Mouse (Mus musculus) C2C12 (cell line): ENCODE measurements at regions not wholly inside any gene's neighbourhood (a gene's known extent, or its start where the extent isn't known, plus 50 kb on each side); places are given as distances from the start of the nearest gene placed in this dataset.

ENCODE experiments used
- H3K27me3 ChIP-seq: one replicate; pipeline ENCODE4 v1.6.1; 2011; ENCODE audit not compliant: control insufficient read depth, insufficient read depth, insufficient read length
- H3K36me3 ChIP-seq: one replicate; pipeline ENCODE4 v1.6.1; 2011; ENCODE audit not compliant: control insufficient read depth, insufficient read depth
- H3K4me3 ChIP-seq: one replicate; pipeline ENCODE4 v1.5.1; 2011; ENCODE audit warnings: mild to moderate bottlenecking, control low read depth; ENCODE audit not compliant: poor library complexity, insufficient read depth, severe bottlenecking
- H3K79me2 ChIP-seq: one replicate; pipeline ENCODE4 v1.6.1; 2011; ENCODE audit not compliant: control insufficient read depth, insufficient read depth
- H3K79me3 ChIP-seq: one replicate; pipeline ENCODE4 v1.6.1; 2011; ENCODE audit warnings: low read depth, control low read depth
- H3ac ChIP-seq: one replicate; pipeline ENCODE3; 2011; ENCODE audit warnings: low read depth; ENCODE audit not compliant: control insufficient read depth, insufficient read length
- CEBPB ChIP-seq: IDR thresholded peaks from one replicate; pipeline ENCODE4 v1.6.1; 2011; ENCODE audit warnings: low read depth, mild to moderate bottlenecking, control low read depth, moderate library complexity
- CTCF ChIP-seq: IDR thresholded peaks from one replicate; pipeline ENCODE4 v1.5.1; 2011; ENCODE audit not compliant: control insufficient read depth, insufficient read depth, insufficient read length
- FOSL1 ChIP-seq: IDR thresholded peaks from one replicate; pipeline ENCODE4 v1.8.0; 2011; ENCODE audit warnings: mild to moderate bottlenecking, low read length; ENCODE audit not compliant: poor library complexity, insufficient read depth, severe bottlenecking
- MAX ChIP-seq: IDR thresholded peaks from one replicate; pipeline ENCODE4 v1.6.1; 2011; ENCODE audit warnings: mild to moderate bottlenecking, control low read depth
- MYOD1 ChIP-seq: IDR thresholded peaks from one replicate; pipeline ENCODE4 v1.6.1; 2011; ENCODE audit warnings: low read depth; ENCODE audit not compliant: control insufficient read depth, insufficient read length
- MYOG ChIP-seq: IDR thresholded peaks from one replicate; pipeline ENCODE4 v1.6.1; 2011; ENCODE audit not compliant: control insufficient read depth, insufficient read length; ENCODE audit errors: extremely low read depth
- USF1 ChIP-seq: IDR thresholded peaks from one replicate; pipeline ENCODE4 v1.6.1; 2011; ENCODE audit warnings: low read depth, mild to moderate bottlenecking, control low read depth, moderate library complexity

DNA sequence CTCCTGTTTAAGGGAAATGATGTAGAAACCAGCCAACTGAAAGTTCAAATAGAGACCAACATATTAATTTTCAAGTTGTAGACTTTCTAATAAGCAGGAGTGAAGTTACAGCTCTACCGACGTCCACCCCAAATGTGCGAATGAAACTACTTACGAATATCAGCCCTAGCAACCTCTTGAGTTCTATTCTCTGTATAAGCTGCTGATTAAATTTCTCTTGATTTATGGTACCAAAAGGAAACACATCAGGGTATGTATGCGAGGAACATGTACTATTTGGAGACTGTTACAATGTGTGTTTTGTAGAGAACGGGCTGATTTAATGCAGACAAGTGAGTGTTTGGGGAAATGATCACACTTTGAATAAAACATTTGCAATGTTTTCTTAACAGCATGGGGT, 412.9 kb downstream of the Cd109 start:
- no peaks in the 10 kb centered on the region for H3K79me2 ChIP-seq
- H3ac ChIP-seq, result no peak overlapping the region
- TF ChIP-seq MAX (no peak), USF1 (no peak), CEBPB (no peak), CTCF (no peak), MYOD1 (no peak)
- H3K27me3 ChIP-seq, result no peaks in the 10 kb centered on the region
- H3K79me3 ChIP-seq, result no peaks in the 10 kb centered on the region
- no peak overlapping the region for H3K4me3 ChIP-seq
- H3K36me3 ChIP-seq, result no peaks in the 10 kb centered on the region

DNA sequence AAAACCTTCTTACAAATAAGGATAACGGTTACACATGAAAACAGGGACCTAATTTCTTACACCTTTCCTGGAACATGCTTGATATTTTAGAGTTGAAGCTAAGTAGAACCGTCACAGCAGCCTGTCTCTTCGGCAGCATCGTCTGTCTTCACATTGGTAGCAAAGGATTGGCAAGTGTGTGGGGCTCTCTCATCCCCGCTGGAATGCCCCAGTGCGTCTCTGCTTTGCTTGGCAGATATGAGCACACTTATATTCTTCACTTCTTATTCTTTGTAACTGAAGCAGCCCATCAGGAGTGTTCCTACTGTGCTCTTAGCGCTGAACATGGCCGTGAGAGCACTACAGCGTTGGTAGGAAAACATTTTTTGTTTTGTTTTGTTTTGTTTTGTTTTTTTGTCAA, 414.1 kb downstream of the Cd109 start:
- Histone ChIP-seq H3K27me3 (no peaks in the 10 kb centered on the region), H3K36me3 (no peaks in the 10 kb centered on the region), H3K4me3 (no peak overlapping the region), H3K79me3 (no peaks in the 10 kb centered on the region), H3ac (no peak overlapping the region), H3K79me2 (no peaks in the 10 kb centered on the region)
- TF ChIP-seq MYOG, result no peak

- no peak for TF ChIP-seq MAX
- TF ChIP-seq FOSL1, result no peak
- TF ChIP-seq CTCF, result no peak
- no peak for TF ChIP-seq MYOD1
- TF ChIP-seq CEBPB, result no peak
- TF ChIP-seq USF1, result no peak
- no peak for TF ChIP-seq MYOG
- Histone ChIP-seq H3K79me3 (no peaks in the 10 kb centered on the region), H3K36me3 (no peaks in the 10 kb centered on the region), H3ac (no peak overlapping the region), H3K79me2 (no peaks in the 10 kb centered on the region), H3K27me3 (no peaks in the 10 kb centered on the region), H3K4me3 (no peak overlapping the region)
These were observed 420.3 kb downstream of the Cd109 start for GRCm38 (mm10) chr9:79035677-79036076.

GRCm38 (mm10) chr9:79037054-79037453, 421.7 kb downstream of the Cd109 start:
- Histone ChIP-seq H3ac (no peak overlapping the region), H3K27me3 (no peaks in the 10 kb centered on the region), H3K79me2 (no peaks in the 10 kb centered on the region), H3K36me3 (no peaks in the 10 kb centered on the region), H3K79me3 (no peaks in the 10 kb centered on the region), H3K4me3 (no peak overlapping the region)
- TF ChIP-seq CEBPB, result no peak
- TF ChIP-seq CTCF, result no peak
- TF ChIP-seq MAX, result no peak
- no peak for TF ChIP-seq FOSL1
- TF ChIP-seq MYOG, result no peak
- no peak for TF ChIP-seq MYOD1
- no peak for TF ChIP-seq USF1

DNA sequence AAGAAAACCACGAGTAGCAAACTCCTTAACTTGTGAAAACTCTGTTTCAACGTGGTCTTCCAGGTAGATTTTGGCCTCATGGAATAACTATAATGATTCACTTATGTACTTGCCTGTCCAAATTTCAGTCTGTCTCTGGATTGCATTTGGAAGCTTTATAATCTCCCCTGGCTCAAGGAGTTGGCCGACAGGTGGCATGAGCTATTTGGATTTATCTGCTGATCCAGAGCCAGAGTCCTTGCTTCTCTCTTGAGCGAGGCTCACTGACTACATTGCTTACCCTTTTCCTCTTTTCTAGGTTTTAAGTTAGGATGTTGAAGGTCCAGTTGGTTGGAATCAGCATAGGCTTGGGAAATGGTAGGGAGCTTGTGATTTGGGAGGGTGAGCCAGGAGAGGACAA, 423.6 kb downstream of the Cd109 start:
- no peaks in the 10 kb centered on the region for H3K36me3 ChIP-seq
- no peak for TF ChIP-seq CTCF
- TF ChIP-seq MYOG, result no peak
- TF ChIP-seq MAX, result no peak
- no peak for TF ChIP-seq USF1
- TF ChIP-seq MYOD1, result no peak
- TF ChIP-seq FOSL1, result no peak
- no peaks in the 10 kb centered on the region for H3K79me2 ChIP-seq
- H3K27me3 ChIP-seq, result no peaks in the 10 kb centered on the region
- no peak overlapping the region for H3ac ChIP-seq
- no peak overlapping the region for H3K4me3 ChIP-seq
- H3K79me3 ChIP-seq, result no peaks in the 10 kb centered on the region

- H3K27me3 ChIP-seq, result no peaks in the 10 kb centered on the region
- no peaks in the 10 kb centered on the region for H3K79me2 ChIP-seq
- no peaks in the 10 kb centered on the region for H3K36me3 ChIP-seq
- no peak overlapping the region for H3K4me3 ChIP-seq
- no peak overlapping the region for H3ac ChIP-seq
- TF ChIP-seq MAX (no peak), FOSL1 (no peak), MYOD1 (no peak), USF1 (no peak), MYOG (no peak), CEBPB (no peak), CTCF (no peak)
- no peaks in the 10 kb centered on the region for H3K79me3 ChIP-seq
These were observed 429.0 kb downstream of the Cd109 start for GRCm38 (mm10) chr9:79044344-79044743.
